36 mouse cellular contexts compared by ENCODE assay signal in the genomic region with DNA sequence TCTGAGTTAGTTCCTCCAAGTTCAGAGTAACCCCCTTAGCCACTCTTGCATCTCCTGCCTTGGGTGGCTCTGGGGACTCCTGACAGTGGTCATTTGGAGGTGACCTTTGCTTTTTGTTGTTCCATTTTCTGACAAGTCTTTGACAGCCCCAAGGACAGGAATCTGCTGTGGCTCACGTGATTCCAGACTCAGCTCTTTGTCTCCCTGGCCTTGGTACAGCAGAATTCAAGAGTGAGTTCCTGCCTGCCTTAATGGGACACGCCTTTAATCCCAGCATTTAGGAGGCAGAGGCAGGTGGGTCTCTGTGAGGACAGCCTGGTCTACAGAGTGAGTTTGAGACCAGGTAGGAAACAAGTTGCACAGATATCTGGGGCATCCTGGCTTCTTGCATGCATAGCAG. TPM values are rescaled to one million over a fixed set of nuclear protein-coding genes. Genes with fewer than 3 reads are reported as not detected.
"Had no signal": no experiment of that assay in that cellular context is flagged by ENCODE, and none has a peak within 500 bp of the region (broad histone marks: within the 10 kb centered on the region; RNA-seq: fewer than 3 reads in every experiment).

No protein-coding gene starts in this region.

- H3K27ac ChIP-seq: limb, embryonic 10.5 days; limb, embryonic 12.5 days; limb, embryonic 13.5 days; limb, embryonic 15.5 days; liver, embryonic 12.5 days; liver, embryonic 13.5 days; liver, embryonic 14.5 days; liver, embryonic 15.5 days; lung, embryonic 15.5 days; macrophage; midbrain, embryonic 10.5 days; midbrain, embryonic 12.5 days; midbrain, embryonic 13.5 days; midbrain, embryonic 15.5 days; neural tube, embryonic 12.5 days had no signal

- H3K27me3 ChIP-seq: midbrain, embryonic 15.5 days had no signal

- H3K4me1 ChIP-seq: liver, embryonic 12.5 days; liver, embryonic 15.5 days had no signal

- H3K36me3 ChIP-seq: limb, embryonic 10.5 days; limb, embryonic 12.5 days; limb, embryonic 13.5 days; limb, embryonic 15.5 days; liver, embryonic 12.5 days; liver, embryonic 13.5 days; liver, embryonic 15.5 days; lung, embryonic 15.5 days; midbrain, embryonic 10.5 days; midbrain, embryonic 12.5 days; midbrain, embryonic 13.5 days; midbrain, embryonic 15.5 days; neural tube, embryonic 12.5 days had no signal

- ATAC-seq: liver, embryonic 12.5 days; liver, postnatal 0 days; lung, postnatal 0 days; midbrain, embryonic 13.5 days; midbrain, embryonic 15.5 days; midbrain, embryonic 16.5 days had no signal

- H3K9me3 ChIP-seq: limb, embryonic 10.5 days; limb, embryonic 12.5 days; limb, embryonic 13.5 days; limb, embryonic 15.5 days; liver, embryonic 12.5 days; liver, embryonic 13.5 days; liver, embryonic 15.5 days; lung, embryonic 15.5 days; megakaryocyte, embryonic 14.5 days; midbrain, embryonic 10.5 days; midbrain, embryonic 12.5 days; midbrain, embryonic 13.5 days; midbrain, embryonic 15.5 days; neural tube, embryonic 12.5 days had no signal

- DNase-seq: left cerebral cortex, postnatal 4 days; liver; liver, embryonic 13.5 days; liver, postnatal 0 days; lung, adult 18-20 months; lung, adult 2 months; lung, embryonic 14.5 days; lung, postnatal 10 days; lung, postnatal 14 days; lung, postnatal 36 days; lung, postnatal 4 days; midbrain, embryonic 14.5 days had no signal

- H3K4me2 ChIP-seq: limb, embryonic 12.5 days; limb, embryonic 13.5 days; limb, embryonic 15.5 days; liver, embryonic 11.5 days; liver, embryonic 12.5 days; liver, embryonic 13.5 days; liver, embryonic 15.5 days; lung, embryonic 14.5 days; lung, embryonic 15.5 days; midbrain, embryonic 11.5 days; midbrain, embryonic 12.5 days; midbrain, embryonic 13.5 days; midbrain, embryonic 15.5 days; neural tube, embryonic 12.5 days had no signal

- H3K9ac ChIP-seq: limb, embryonic 12.5 days; limb, embryonic 13.5 days; limb, embryonic 15.5 days; liver, embryonic 12.5 days; liver, embryonic 13.5 days; liver, embryonic 14.5 days; liver, embryonic 15.5 days; liver, postnatal 0 days; lung, embryonic 14.5 days; lung, embryonic 15.5 days; midbrain, embryonic 12.5 days; midbrain, embryonic 13.5 days; midbrain, embryonic 15.5 days; neural tube, embryonic 12.5 days had no signal

- H3K4me3 ChIP-seq: limb, embryonic 10.5 days; limb, embryonic 12.5 days; limb, embryonic 13.5 days; limb, embryonic 15.5 days; liver, embryonic 12.5 days; liver, embryonic 13.5 days; liver, embryonic 15.5 days; lung, embryonic 15.5 days; megakaryocyte, embryonic 14.5 days; midbrain, embryonic 10.5 days; midbrain, embryonic 12.5 days; midbrain, embryonic 13.5 days; midbrain, embryonic 15.5 days; myocyte; neural tube, embryonic 12.5 days had no signal

RNA-seq across cellular contexts. Expression of gene Slc1a1, which starts 3.9 kb away (rescaled TPM):
- total RNA-seq: liver, adult 2 months; megakaryocyte, adult 5-6 weeks; megakaryocyte-erythroid progenitor cell, adult 5-6 weeks; monocyte, adult 5-6 weeks had no signal
- polyA plus RNA-seq: liver, adult 2 months; liver, embryonic 14.5 days; macrophage; myocyte had no signal
